Mouse (Mus musculus) C2C12 (cell line): Measurements from ENCODE around the gene Atg9a. TPM values are rescaled to one million over a fixed set of nuclear protein-coding genes. Genes with fewer than 3 reads are reported as not detected.

Experiments
- H3K27me3 ChIP-seq: one replicate; pipeline ENCODE4 v1.6.1; 2011; ENCODE audit not compliant: control insufficient read depth, insufficient read depth, insufficient read length
- H3K36me3 ChIP-seq: one replicate; pipeline ENCODE4 v1.6.1; 2011; ENCODE audit not compliant: control insufficient read depth, insufficient read depth
- H3K4me3 ChIP-seq: one replicate; pipeline ENCODE4 v1.5.1; 2011; ENCODE audit warnings: mild to moderate bottlenecking, control low read depth; ENCODE audit not compliant: poor library complexity, insufficient read depth, severe bottlenecking
- H3K79me2 ChIP-seq: one replicate; pipeline ENCODE4 v1.6.1; 2011; ENCODE audit not compliant: control insufficient read depth, insufficient read depth
- H3K79me3 ChIP-seq: one replicate; pipeline ENCODE4 v1.6.1; 2011; ENCODE audit warnings: low read depth, control low read depth
- H3ac ChIP-seq: one replicate; pipeline ENCODE3; 2011; ENCODE audit warnings: low read depth; ENCODE audit not compliant: control insufficient read depth, insufficient read length
- CEBPB ChIP-seq: IDR thresholded peaks from one replicate; pipeline ENCODE4 v1.6.1; 2011; ENCODE audit warnings: low read depth, mild to moderate bottlenecking, control low read depth, moderate library complexity
- CTCF ChIP-seq: IDR thresholded peaks from one replicate; pipeline ENCODE4 v1.5.1; 2011; ENCODE audit not compliant: control insufficient read depth, insufficient read depth, insufficient read length
- FOSL1 ChIP-seq: IDR thresholded peaks from one replicate; pipeline ENCODE4 v1.8.0; 2011; ENCODE audit warnings: mild to moderate bottlenecking, low read length; ENCODE audit not compliant: poor library complexity, insufficient read depth, severe bottlenecking
- MAX ChIP-seq: IDR thresholded peaks from one replicate; pipeline ENCODE4 v1.6.1; 2011; ENCODE audit warnings: mild to moderate bottlenecking, control low read depth
- MYOD1 ChIP-seq: IDR thresholded peaks from one replicate; pipeline ENCODE4 v1.6.1; 2011; ENCODE audit warnings: low read depth; ENCODE audit not compliant: control insufficient read depth, insufficient read length
- MYOG ChIP-seq: IDR thresholded peaks from one replicate; pipeline ENCODE4 v1.6.1; 2011; ENCODE audit not compliant: control insufficient read depth, insufficient read length; ENCODE audit errors: extremely low read depth
- USF1 ChIP-seq: IDR thresholded peaks from one replicate; pipeline ENCODE4 v1.6.1; 2011; ENCODE audit warnings: low read depth, mild to moderate bottlenecking, control low read depth, moderate library complexity
- polyA plus RNA-seq: library from polyadenylated mRNA; unstranded; fragments of >200 nt; fragmentation: generic; extraction: Trizol; gene quantifications from one replicate; pipeline ENCODE4 v1.2.1, GENCODE M21; 2012; ENCODE audit warnings: missing spikeins

The Atg9a gene
- polyA plus RNA-seq, 1 experiment, result 16.8 TPM

- H3K4me3 ChIP-seq, result peak overlapping the region; percentile 75
- no peaks in the 10 kb centered on the region for H3K27me3 ChIP-seq
- peaks cover under 1% of the 10 kb centered on the region for H3K36me3 ChIP-seq
- no peak for TF ChIP-seq MAX
- peaks cover 8% of the 10 kb centered on the region for H3K79me2 ChIP-seq
- peak overlapping the region; percentile 57 for H3ac ChIP-seq
- H3K79me3 ChIP-seq, result peaks cover 3% of the 10 kb centered on the region
Measured at GRCm38 (mm10) chr1:75192452-75192851, 456 bp upstream of the Atg9a start.

- peaks cover 3% of the 10 kb centered on the region for H3K36me3 ChIP-seq
- peak overlapping the region; percentile 81 for H3ac ChIP-seq
- TF ChIP-seq MYOG, result no peak
- no peak for TF ChIP-seq FOSL1
- no peak for TF ChIP-seq MAX
- TF ChIP-seq USF1, result no peak
- TF ChIP-seq CTCF, result no peak
- TF ChIP-seq CEBPB, result no peak
- no peak for TF ChIP-seq MYOD1
- H3K27me3 ChIP-seq, result no peaks in the 10 kb centered on the region
- H3K79me3 ChIP-seq, result peaks cover 3% of the 10 kb centered on the region
- H3K4me3 ChIP-seq, result peak overlapping the region; percentile 75
- peaks cover 8% of the 10 kb centered on the region for H3K79me2 ChIP-seq
Measured at GRCm38 (mm10) chr1:75191258-75191621, 756 bp downstream of the Atg9a start.

- H3K27me3 ChIP-seq, result no peaks in the 10 kb centered on the region
- H3K36me3 ChIP-seq, result peaks cover 6% of the 10 kb centered on the region
- H3ac ChIP-seq, result no peak overlapping the region
- H3K79me3 ChIP-seq, result peaks cover 3% of the 10 kb centered on the region
- peaks cover 8% of the 10 kb centered on the region for H3K79me2 ChIP-seq
- no peak overlapping the region for H3K4me3 ChIP-seq
- TF ChIP-seq MYOD1, result no peak
- no peak for TF ChIP-seq CTCF
- no peak for TF ChIP-seq MYOG
Measured at GRCm38 (mm10) chr1:75190577-75190976, 1.4 kb downstream of the Atg9a start.

- TF ChIP-seq CTCF, result no peak
- no peak for TF ChIP-seq USF1
- TF ChIP-seq MAX, result no peak
- no peak for TF ChIP-seq MYOD1
- no peak for TF ChIP-seq FOSL1
- peaks cover 8% of the 10 kb centered on the region for H3K79me2 ChIP-seq
- no peaks in the 10 kb centered on the region for H3K27me3 ChIP-seq
- H3K79me3 ChIP-seq, result peaks cover 3% of the 10 kb centered on the region
- H3ac ChIP-seq, result no peak overlapping the region
- H3K4me3 ChIP-seq, result no peak overlapping the region
- H3K36me3 ChIP-seq, result peaks cover 6% of the 10 kb centered on the region
Measured at GRCm38 (mm10) chr1:75187914-75188483, 4.0 kb downstream of the Atg9a start.

- Histone ChIP-seq H3ac (no peak overlapping the region), H3K27me3 (no peaks in the 10 kb centered on the region), H3K4me3 (no peak overlapping the region), H3K79me3 (peaks cover 3% of the 10 kb centered on the region), H3K79me2 (peaks cover 8% of the 10 kb centered on the region), H3K36me3 (peaks cover 6% of the 10 kb centered on the region)
- TF ChIP-seq USF1, result no peak
- no peak for TF ChIP-seq FOSL1
- TF ChIP-seq MYOG, result no peak
- no peak for TF ChIP-seq MAX
- no peak for TF ChIP-seq MYOD1
- no peak for TF ChIP-seq CTCF
- TF ChIP-seq CEBPB, result no peak
Measured at GRCm38 (mm10) chr1:75187126-75187525, 4.9 kb downstream of the Atg9a start.

GRCm38 (mm10) chr1:75185495-75185894 lies 6.5 kb downstream of the Atg9a start:
- H3K27me3 ChIP-seq, result no peaks in the 10 kb centered on the region
- H3K79me2 ChIP-seq, result peaks cover 2% of the 10 kb centered on the region
- no peak overlapping the region for H3ac ChIP-seq
- TF ChIP-seq USF1 (no peak), MYOG (no peak), CTCF (no peak), FOSL1 (no peak), CEBPB (no peak), MYOD1 (no peak), MAX (no peak)
- H3K4me3 ChIP-seq, result no peak overlapping the region
- H3K79me3 ChIP-seq, result no peaks in the 10 kb centered on the region
- peaks cover 11% of the 10 kb centered on the region for H3K36me3 ChIP-seq

- TF ChIP-seq MYOD1 (no peak), MYOG (no peak), MAX (no peak), USF1 (no peak), CTCF (no peak), CEBPB (no peak)
- Histone ChIP-seq H3K36me3 (peaks cover 11% of the 10 kb centered on the region), H3K79me3 (no peaks in the 10 kb centered on the region), H3K79me2 (peaks cover 15% of the 10 kb centered on the region), H3K27me3 (no peaks in the 10 kb centered on the region), H3ac (no peak overlapping the region), H3K4me3 (no peak overlapping the region)
Measured at GRCm38 (mm10) chr1:75182160-75182559, 9.8 kb downstream of the Atg9a start.
